Mouse (Mus musculus): Measurements from ENCODE around the gene Lalba.
"Not testable (repeated sequence)": the region's sequence is repeated elsewhere in the genome, so short reads cannot be mapped to it uniquely, and the experiment has no call there.

Lalba gene

GRCm38 (mm10) chr15:98482701-98483100 is at the start of gene Lalba:
Gene Lalba (minus strand): TSS chr15:98482721.
- no peak for DNase-seq (ENCODE audit: low spot score)

GRCm38 (mm10) chr15:98532281-98532680 is 49.8 kb upstream of the Lalba start:
- DNase-seq (ENCODE audit: low spot score) = no peak

GRCm38 (mm10) chr15:98528066-98528563 is 45.6 kb upstream of the Lalba start:
- DNase-seq (ENCODE audit: low spot score) = no peak

- no peak for DNase-seq (ENCODE audit: low spot score)
These were observed 44.7 kb upstream of the Lalba start for GRCm38 (mm10) chr15:98527056-98527771.

GRCm38 (mm10) chr15:98526057-98526456 is 43.5 kb upstream of the Lalba start:
- DNase-seq (ENCODE audit: low spot score) = no peak

GRCm38 (mm10) chr15:98521245-98521644 is 38.7 kb upstream of the Lalba start:
- no peak for DNase-seq (ENCODE audit: low spot score)

- DNase-seq (ENCODE audit: low spot score) = no peak
These were observed 35.1 kb upstream of the Lalba start for GRCm38 (mm10) chr15:98517380-98518355.

- DNase-seq (ENCODE audit: low spot score) = not testable (repeated sequence)
These were observed 32.3 kb upstream of the Lalba start for GRCm38 (mm10) chr15:98514845-98515244.

GRCm38 (mm10) chr15:98514146-98514545 is 31.6 kb upstream of the Lalba start:
- DNase-seq (ENCODE audit: low spot score) = no peak

GRCm38 (mm10) chr15:98513676-98514075 is 31.2 kb upstream of the Lalba start:
- not testable (repeated sequence) for DNase-seq (ENCODE audit: low spot score)

- DNase-seq (ENCODE audit: low spot score) = no peak
These were observed 30.3 kb upstream of the Lalba start for GRCm38 (mm10) chr15:98512799-98513321.

- no peak for DNase-seq (ENCODE audit: low spot score)
These were observed 29.7 kb upstream of the Lalba start for GRCm38 (mm10) chr15:98512232-98512631.

- DNase-seq (ENCODE audit: low spot score) = no peak
These were observed 28.9 kb upstream of the Lalba start for GRCm38 (mm10) chr15:98511386-98511928.

- no peak for DNase-seq (ENCODE audit: low spot score)
These were observed 28.2 kb upstream of the Lalba start for GRCm38 (mm10) chr15:98510438-98511385.

- no peak for DNase-seq (ENCODE audit: low spot score)
These were observed 26.9 kb upstream of the Lalba start for GRCm38 (mm10) chr15:98509387-98509786.

- no peak for DNase-seq (ENCODE audit: low spot score)
These were observed 24.8 kb upstream of the Lalba start for GRCm38 (mm10) chr15:98507321-98507720.

GRCm38 (mm10) chr15:98506253-98506957 is 23.9 kb upstream of the Lalba start:
- no peak for DNase-seq (ENCODE audit: low spot score)

GRCm38 (mm10) chr15:98504514-98504913 is 22.0 kb upstream of the Lalba start:
- no peak for DNase-seq (ENCODE audit: low spot score)

- no peak for DNase-seq (ENCODE audit: low spot score)
These were observed 20.8 kb upstream of the Lalba start for GRCm38 (mm10) chr15:98503317-98503716.

- DNase-seq (ENCODE audit: low spot score) = no peak
These were observed 15.1 kb upstream of the Lalba start for GRCm38 (mm10) chr15:98497631-98498030.

Measured in ovary, adult 18-20 months (tissue).